Mouse (Mus musculus) hindbrain, embryonic 10.5 days (tissue): ENCODE data around the gene Ect2l. TPM values are rescaled to one million over a fixed set of nuclear protein-coding genes. Genes with fewer than 3 reads are reported as not detected.

Source experiments
- DNase-seq: peaks from one replicate; pipeline ENCODE4 v3.0.0-alpha.2; 2017; ENCODE audit warnings: low spot score
- H3K27ac ChIP-seq: fragments of 300-500 bp; sonication (generic); 2 replicates; pipeline ENCODE4 v1.5.1; 2016; ENCODE audit warnings: mild to moderate bottlenecking, moderate library complexity
- H3K27me3 ChIP-seq: fragments of 300-500 bp; sonication (generic); 2 replicates; pipeline ENCODE4 v1.6.1; 2016; ENCODE audit warnings: mild to moderate bottlenecking; ENCODE audit not compliant: poor library complexity, insufficient read depth, severe bottlenecking
- H3K36me3 ChIP-seq: fragments of 300-500 bp; sonication (generic); 2 replicates; pipeline ENCODE4 v1.6.1; 2016; ENCODE audit warnings: mild to moderate bottlenecking, moderate library complexity
- H3K4me1 ChIP-seq: fragments of 300-500 bp; sonication (generic); replicated peaks from 2 replicates; pipeline ENCODE4 v1.6.1; 2016; ENCODE audit warnings: mild to moderate bottlenecking
- H3K4me3 ChIP-seq: fragments of 300-500 bp; sonication (generic); 2 replicates; pipeline ENCODE4 v1.5.1; 2016; ENCODE audit warnings: mild to moderate bottlenecking, moderate library complexity
- H3K9me3 ChIP-seq: fragments of 300-500 bp; sonication (generic); 2 replicates; pipeline ENCODE4 v1.6.1; 2016; ENCODE audit warnings: mild to moderate bottlenecking, moderate library complexity
- WGBS: fragments of 180-500 bp; shearing (Covaris S2); methylation state at CpG from one replicate; pipeline ENCODE4 v1.1.7; 2016; 5-methylcytosine and 5-hydroxymethylcytosine counted together
- polyA plus RNA-seq: library from polyadenylated mRNA; unstranded; fragments of >200 nt; fragmentation: Nextera tagmentation; extraction: Ambion mirVana; gene quantifications from 2 replicates; pipeline ENCODE4 v1.2.1, GENCODE M21; 2016

Ect2l gene
- polyA plus RNA-seq: 0.30 and 0.54 TPM in 2 replicates

DNA sequence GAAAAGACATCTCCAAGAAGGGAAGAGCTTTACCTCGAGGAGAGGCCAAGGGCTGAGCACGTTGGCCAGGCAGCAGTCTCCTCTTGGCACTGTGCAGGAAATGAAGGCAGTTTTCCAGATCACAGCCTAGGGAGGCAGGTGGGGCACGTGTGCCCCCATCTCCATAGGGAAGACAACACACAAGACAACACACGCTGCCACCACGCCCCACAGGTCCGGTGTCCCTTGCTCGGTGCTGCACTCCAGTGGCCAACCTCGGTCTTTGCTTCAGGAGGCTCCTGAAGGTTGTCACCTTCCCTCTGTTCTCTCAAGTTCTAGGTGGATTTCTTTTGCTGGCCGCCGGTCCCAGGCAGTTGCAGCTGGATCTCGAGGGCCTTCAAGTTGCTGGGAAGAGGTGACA lies at the start of gene Ect2l:
Gene Ect2l (minus strand): TSS at position 165 of the 400 bp plus-strand sequence.
- Histone ChIP-seq H3K4me1 (peaks cover 5% of the 10 kb centered on the region; the same call in 1 of the 2 replicates), H3K4me3 (no peak within 1 kb of the TSS), H3K27ac (no peak within 1 kb of the TSS), H3K9me3 (no peaks in the 10 kb centered on the region), H3K27me3 (no peaks in the 10 kb centered on the region), H3K36me3 (no peaks in the 10 kb centered on the region)
- WGBS: 12% methylated on average over 11 of the region's 11 CpGs
- peak; percentile 54 for DNase-seq

DNA sequence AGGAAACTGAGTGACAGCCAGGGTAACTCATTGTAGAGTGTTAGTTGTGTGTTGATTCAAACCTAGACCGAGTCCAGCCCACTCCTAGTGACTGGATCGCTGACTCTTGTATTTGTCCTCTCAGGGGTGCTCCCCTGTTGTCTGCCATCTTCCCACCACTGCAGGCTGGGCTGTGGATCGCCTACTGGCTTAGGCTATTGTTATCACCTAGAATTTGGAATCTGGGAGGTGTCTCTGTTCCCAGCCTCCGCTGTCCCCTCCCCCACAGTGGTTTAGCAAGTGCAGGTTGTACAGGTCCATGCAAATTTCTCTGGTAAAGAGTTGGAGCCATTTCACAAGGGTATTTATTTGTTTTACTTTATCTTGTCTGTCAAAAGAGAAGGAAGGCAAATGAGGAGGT lies 40.7 kb upstream of the Ect2l start:
- H3K27me3 ChIP-seq: no peaks in the 10 kb centered on the region
- H3K9me3 ChIP-seq: no peaks in the 10 kb centered on the region
- no peak for DNase-seq
- no peak overlapping the region for H3K4me3 ChIP-seq
- WGBS: 69% methylated on average over 4 of the region's 4 CpGs
- no peaks in the 10 kb centered on the region for H3K36me3 ChIP-seq
- no peak overlapping the region for H3K27ac ChIP-seq
- H3K4me1 ChIP-seq: no peaks in the 10 kb centered on the region

DNA sequence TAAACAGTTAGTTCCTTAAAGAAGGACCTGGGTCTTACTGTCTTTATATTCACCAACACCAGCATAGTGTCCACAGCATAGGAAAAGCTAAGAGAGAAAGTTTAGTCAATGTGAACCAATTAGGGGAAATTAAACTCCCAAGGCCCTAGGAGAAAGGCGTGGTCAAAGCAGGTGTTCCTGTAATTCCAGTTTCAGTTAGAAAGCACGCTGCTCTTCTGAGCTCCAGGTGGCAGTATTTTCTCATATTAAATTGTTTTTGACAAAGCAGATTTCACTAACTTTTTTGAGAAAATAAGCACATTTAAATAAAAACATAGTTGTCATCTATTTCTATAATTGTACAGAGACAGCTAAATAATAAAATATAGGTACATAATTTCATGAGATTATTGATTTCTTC lies 32.9 kb upstream of the Ect2l start:
- Histone ChIP-seq H3K36me3 (no peaks in the 10 kb centered on the region), H3K4me1 (no peaks in the 10 kb centered on the region), H3K4me3 (no peak overlapping the region), H3K27ac (no peak overlapping the region), H3K9me3 (no peaks in the 10 kb centered on the region), H3K27me3 (no peaks in the 10 kb centered on the region)
- WGBS: 66% methylated on average over 2 of the region's 2 CpGs
- no peak for DNase-seq

DNA sequence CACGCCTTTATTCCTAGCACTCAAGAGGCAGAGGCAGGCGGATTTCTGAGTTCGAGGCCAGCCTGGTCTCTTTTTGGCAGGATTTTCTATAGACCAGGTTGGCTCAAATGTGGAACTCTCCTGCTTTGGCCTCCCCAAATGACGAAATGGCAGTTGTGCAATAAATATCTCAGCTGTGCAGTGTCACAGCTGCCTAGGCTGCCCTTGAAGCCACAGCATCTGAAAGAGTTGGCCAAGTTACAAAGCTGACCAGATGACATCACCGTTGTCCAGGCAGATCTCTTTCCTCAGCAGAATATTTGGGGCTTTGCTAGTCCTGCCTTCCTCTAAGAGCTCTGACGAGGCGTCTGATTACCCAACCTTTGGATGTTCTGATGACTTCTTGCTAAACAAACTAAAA lies 26.5 kb upstream of the Ect2l start:
- peaks cover 6% of the 10 kb centered on the region; the same call in 1 of the 2 replicates for H3K4me1 ChIP-seq
- 92% methylated on average over 7 of the region's 7 CpGs for WGBS
- no peak overlapping the region for H3K27ac ChIP-seq
- no peak for DNase-seq
- H3K27me3 ChIP-seq: no peaks in the 10 kb centered on the region
- H3K36me3 ChIP-seq: no peaks in the 10 kb centered on the region
- no peaks in the 10 kb centered on the region for H3K9me3 ChIP-seq
- no peak overlapping the region for H3K4me3 ChIP-seq

DNA sequence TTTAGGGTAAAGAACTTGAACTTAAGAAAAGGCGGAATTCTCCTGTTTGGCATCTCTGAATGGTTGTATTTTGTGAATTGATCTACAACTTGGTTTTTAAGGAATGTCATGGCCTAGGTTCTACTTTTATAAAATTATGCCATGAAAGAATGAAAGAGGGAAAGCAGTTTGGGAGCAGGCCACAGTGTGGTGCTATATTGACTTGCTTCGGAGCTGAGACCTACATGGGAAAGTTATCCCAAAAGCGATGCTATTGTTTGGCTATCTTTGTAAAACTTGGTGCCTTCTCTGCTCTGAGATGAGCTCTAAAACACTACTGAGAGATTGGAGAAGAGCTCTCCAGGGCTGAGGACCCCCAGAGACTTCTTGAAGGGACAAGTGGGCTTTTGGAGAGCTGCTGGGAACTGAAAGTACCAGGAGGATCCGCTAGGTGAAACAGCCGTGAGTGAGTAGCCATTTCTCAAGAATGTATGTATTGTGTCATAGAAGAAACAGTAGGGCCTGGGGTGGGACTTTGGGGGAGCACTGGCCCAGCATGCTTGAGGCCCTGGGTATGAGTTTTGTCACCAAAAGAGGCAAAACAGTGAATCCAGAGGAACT lies 25.7 kb upstream of the Ect2l start:
- H3K9me3 ChIP-seq: no peaks in the 10 kb centered on the region
- H3K27me3 ChIP-seq: no peaks in the 10 kb centered on the region
- H3K4me1 ChIP-seq: peaks cover 6% of the 10 kb centered on the region; the same call in 1 of the 2 replicates
- no peak overlapping the region for H3K4me3 ChIP-seq
- DNase-seq: peak; percentile 4
- H3K36me3 ChIP-seq: no peaks in the 10 kb centered on the region
- WGBS: 78% methylated on average over 5 of the region's 5 CpGs
- H3K27ac ChIP-seq: no peak overlapping the region

DNA sequence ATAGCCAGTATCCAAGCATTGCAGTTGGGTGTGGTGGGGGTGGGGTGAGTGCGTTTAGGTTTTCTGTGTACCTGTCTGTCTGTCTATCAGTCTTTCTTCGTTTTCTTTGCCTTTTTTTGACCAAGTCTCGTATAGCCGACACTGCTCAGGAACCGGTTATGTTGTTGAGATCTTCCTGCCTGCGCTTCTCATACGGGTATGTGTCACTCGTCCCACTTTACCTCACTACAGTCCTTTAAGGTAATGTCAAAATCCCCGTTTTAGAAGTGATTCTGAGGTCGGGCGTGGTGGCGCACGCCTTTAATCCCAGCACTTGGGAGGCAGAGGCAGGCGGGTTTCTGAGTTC lies 24.7 kb upstream of the Ect2l start:
- Histone ChIP-seq H3K4me3 (peak overlapping the region; percentile 84), H3K27me3 (no peaks in the 10 kb centered on the region), H3K36me3 (no peaks in the 10 kb centered on the region), H3K27ac (peak overlapping the region; percentile 93), H3K4me1 (peaks cover 6% of the 10 kb centered on the region; the same call in 1 of the 2 replicates), H3K9me3 (no peaks in the 10 kb centered on the region)
- 16% methylated on average over 14 of the region's 14 CpGs for WGBS
- no peak for DNase-seq

DNA sequence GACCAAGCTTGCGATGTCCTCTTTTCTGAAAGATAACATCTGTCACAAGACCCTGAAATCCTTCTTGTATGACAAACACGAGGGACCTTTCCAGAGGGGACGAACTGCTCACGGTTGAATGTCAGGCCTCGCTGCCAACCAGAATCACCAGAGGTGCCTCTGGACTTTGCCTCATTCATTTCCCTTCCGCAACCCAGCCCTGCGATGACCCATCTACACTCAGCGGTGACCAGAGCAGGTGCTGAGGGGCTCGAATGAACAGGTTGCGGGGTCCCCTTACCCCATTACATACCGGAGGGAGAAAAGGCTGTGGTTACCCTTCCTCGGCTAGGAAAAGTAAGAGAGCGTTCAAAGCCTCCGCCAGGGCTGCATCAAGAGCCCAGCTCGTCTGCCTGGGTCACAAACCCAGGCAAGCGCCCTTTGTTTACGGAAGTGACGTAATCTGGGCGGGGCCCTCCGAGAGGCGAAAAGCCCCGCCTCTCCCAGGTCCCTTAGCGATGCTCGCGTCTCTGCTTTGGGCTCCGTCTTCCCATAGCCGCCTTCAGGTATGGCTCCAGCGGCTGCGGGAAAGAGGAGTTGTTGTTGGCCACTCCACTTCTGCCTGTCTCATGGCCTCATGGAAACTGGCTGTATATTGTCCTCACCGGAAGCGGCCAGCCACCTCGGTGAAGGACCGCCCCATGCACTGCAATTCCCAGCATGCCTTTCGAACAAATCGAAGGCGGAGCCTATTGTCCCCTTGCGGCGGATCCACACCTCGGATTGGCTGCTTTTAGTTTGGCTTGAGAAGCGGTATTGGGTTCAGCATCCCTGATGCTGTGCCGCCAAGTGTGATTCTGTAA lies 24.1 kb upstream of the Ect2l start, which contains the start of gene Ccdc28a:
Gene Ccdc28a (minus strand): TSS at position 439 of the 842 bp plus-strand sequence.
- WGBS: 2% methylated on average over 41 of the region's 41 CpGs
- peak; percentile 95 for DNase-seq
- peaks cover 6% of the 10 kb centered on the region; the same call in 1 of the 2 replicates for H3K4me1 ChIP-seq
- H3K27me3 ChIP-seq: no peaks in the 10 kb centered on the region
- H3K9me3 ChIP-seq: no peaks in the 10 kb centered on the region
- no peaks in the 10 kb centered on the region for H3K36me3 ChIP-seq
- peak within 1 kb of the TSS; percentile 84 for H3K4me3 ChIP-seq
- H3K27ac ChIP-seq: peak within 1 kb of the TSS; percentile 93

DNA sequence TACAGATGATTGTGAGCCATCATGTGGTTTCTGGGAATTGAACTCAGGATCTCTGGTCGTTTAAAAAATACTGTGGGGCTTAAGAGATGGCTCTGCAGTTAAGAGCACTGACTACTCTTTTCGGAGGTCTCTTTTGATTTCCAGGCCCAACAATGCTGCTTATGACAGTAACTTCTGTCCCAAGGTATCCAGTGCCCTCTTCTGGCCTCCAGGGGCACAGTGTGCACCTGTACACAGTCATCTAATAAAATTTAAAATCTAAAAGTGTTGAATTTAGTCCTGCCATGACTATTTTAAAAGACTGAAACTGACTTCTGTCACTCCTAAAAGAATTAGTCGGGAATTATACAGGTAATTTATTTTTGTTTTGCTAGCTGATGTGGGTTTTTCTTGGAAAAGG lies 23.2 kb upstream of the Ect2l start:
- peaks cover 6% of the 10 kb centered on the region; the same call in 1 of the 2 replicates for H3K4me1 ChIP-seq
- H3K27me3 ChIP-seq: no peaks in the 10 kb centered on the region
- no peaks in the 10 kb centered on the region for H3K9me3 ChIP-seq
- no peak for DNase-seq
- 54% methylated on average over 3 of the region's 3 CpGs for WGBS
- H3K27ac ChIP-seq: no peak overlapping the region
- H3K36me3 ChIP-seq: no peaks in the 10 kb centered on the region
- 0 out of 2 replicates have a peak overlapping the region, but pooled peaks have one; percentile 84 for H3K4me3 ChIP-seq

DNA sequence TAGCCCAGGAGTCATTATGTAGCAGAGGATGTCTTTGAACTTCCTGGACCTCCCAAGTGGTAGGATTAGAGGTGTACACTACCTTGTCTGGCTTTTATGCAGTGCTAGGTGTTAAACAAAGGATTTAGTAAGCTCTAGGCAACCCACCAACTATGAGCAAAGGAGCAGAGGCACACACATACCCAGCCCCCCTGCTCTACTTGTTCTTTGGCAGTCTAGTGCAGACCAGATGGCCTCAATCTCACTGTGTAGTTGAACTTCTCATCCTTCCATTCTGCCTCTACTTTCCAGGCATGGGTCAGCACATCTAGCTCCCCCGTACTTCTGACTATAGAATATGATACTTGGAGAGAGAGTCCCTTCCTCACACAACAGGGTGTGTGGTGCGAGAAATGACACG lies 13.7 kb upstream of the Ect2l start:
- 93% methylated on average over 3 of the region's 3 CpGs for WGBS
- no peak for DNase-seq
- no peak overlapping the region for H3K4me3 ChIP-seq

DNA sequence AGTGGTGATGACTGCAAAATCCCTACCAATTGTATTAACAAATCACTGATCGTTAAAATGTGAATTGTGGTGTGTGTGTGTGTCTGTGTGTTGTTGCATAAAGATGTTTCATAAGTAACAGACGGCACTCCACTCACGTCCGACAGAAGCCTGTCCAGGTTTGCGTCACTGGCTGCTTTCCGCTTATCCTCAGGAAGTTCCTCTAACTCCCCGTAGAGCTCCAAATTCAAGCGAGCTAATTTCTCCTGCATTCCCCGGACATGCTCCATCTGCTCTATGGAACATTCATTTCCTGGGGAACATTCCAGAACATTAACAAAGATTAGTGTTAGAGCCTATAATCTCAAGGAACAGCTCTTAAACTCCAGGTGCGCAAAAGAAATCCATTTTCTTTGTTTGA lies 8.7 kb upstream of the Ect2l start:
- Histone ChIP-seq H3K27ac (no peak overlapping the region), H3K4me3 (no peak overlapping the region), H3K27me3 (no peaks in the 10 kb centered on the region), H3K36me3 (no peaks in the 10 kb centered on the region), H3K9me3 (no peaks in the 10 kb centered on the region), H3K4me1 (no peaks in the 10 kb centered on the region)
- WGBS: 94% methylated on average over 10 of the region's 10 CpGs
- DNase-seq: no peak

More for the DNA sequence above, 13.7 kb upstream of the Ect2l start:
- Histone ChIP-seq H3K27ac (no peak overlapping the region), H3K27me3 (no peaks in the 10 kb centered on the region), H3K9me3 (no peaks in the 10 kb centered on the region), H3K36me3 (no peaks in the 10 kb centered on the region), H3K4me1 (no peaks in the 10 kb centered on the region)

DNA sequence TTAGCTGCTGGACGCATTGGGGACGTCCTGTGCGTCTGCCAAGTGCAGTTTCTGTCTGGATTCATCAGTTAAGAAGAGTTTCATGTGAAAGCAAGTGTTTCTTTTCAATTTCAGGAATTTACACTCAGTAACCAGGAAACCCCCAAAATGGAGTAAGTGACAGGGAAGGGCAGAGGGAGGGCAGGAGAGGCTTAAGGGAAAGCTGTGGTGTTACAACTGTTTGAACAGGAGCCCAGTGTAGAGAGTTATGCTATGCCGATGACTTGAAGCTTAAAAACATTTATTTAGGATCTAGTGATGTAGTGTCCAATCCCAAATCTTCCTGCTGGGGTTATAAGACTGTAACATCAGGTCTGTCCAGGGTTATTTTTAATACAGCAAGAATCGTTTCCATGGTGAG lies 3.4 kb upstream of the Ect2l start:
- 88% methylated on average over 5 of the region's 5 CpGs for WGBS

DNA sequence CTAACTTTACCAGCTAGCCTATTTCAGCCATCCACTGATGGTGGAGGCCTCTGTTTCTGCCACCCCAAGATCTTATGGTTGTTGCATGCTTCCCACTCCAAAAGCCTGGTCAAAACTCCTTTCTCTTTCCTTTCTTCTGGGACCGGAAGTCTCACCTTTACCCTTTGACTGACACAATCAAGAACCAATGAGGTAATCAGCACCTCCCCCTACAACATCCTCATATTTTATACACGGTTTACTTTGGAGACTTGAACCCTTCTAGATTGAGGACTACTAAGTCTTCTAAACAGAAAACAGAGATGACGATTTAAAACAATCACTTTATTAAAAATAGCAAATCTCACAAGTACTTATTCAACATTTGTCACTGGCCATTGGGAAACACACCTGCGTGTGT lies 2.7 kb upstream of the Ect2l start:
- no peak overlapping the region for H3K4me3 ChIP-seq
- peaks cover 5% of the 10 kb centered on the region; the same call in 1 of the 2 replicates for H3K4me1 ChIP-seq
- no peaks in the 10 kb centered on the region for H3K9me3 ChIP-seq
- DNase-seq: no peak
- H3K36me3 ChIP-seq: no peaks in the 10 kb centered on the region
- no peaks in the 10 kb centered on the region for H3K27me3 ChIP-seq
- WGBS: 84% methylated on average over 4 of the region's 4 CpGs
- H3K27ac ChIP-seq: no peak overlapping the region

More for the DNA sequence above, 3.4 kb upstream of the Ect2l start:
- Histone ChIP-seq H3K27ac (no peak overlapping the region), H3K4me1 (peaks cover 5% of the 10 kb centered on the region; the same call in 1 of the 2 replicates), H3K9me3 (no peaks in the 10 kb centered on the region), H3K27me3 (no peaks in the 10 kb centered on the region), H3K36me3 (no peaks in the 10 kb centered on the region), H3K4me3 (no peak overlapping the region)
- DNase-seq: no peak

DNA sequence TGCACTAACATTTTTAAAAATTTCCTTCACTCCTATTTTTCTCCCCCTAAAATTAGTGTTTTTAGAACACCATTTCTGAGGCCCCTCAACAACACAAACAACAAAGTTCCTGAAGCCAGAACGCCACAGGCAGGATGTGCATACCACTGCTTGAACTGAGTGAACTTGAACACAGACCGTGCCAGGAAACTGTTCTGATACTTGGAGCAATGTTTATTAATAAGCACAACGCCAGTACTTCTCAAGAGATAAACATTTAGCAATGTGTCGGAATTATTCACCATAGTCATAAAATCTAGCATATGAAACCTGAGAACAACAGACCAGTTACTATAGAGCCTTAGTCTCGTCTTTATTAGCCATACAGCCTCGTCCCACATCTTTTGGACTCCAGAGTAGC lies 571 bp downstream of the Ect2l start:
- no peaks in the 10 kb centered on the region for H3K27me3 ChIP-seq
- no peaks in the 10 kb centered on the region for H3K36me3 ChIP-seq
- H3K27ac ChIP-seq: no peak overlapping the region
- H3K9me3 ChIP-seq: no peaks in the 10 kb centered on the region
- H3K4me1 ChIP-seq: peaks cover 5% of the 10 kb centered on the region; the same call in 1 of the 2 replicates
- whole genome bisulfite sequencing: 86% methylated on average over 6 of the region's 6 CpGs
- H3K4me3 ChIP-seq: no peak overlapping the region
- DNase-seq: no peak
